Mouse (Mus musculus) liver, adult 2 months (tissue): ENCODE data around the gene Klrb1b. TPM values are rescaled to one million over a fixed set of nuclear protein-coding genes. Genes with fewer than 3 reads are reported as not detected.

Experiments used
- DNase-seq: peaks from one replicate; pipeline ENCODE4 v3.0.0-alpha.2; 2011; ENCODE audit warnings: low read depth, low spot score; ENCODE audit errors: extremely low read depth
- H3K27ac ChIP-seq: fragments of 200-500 bp; replicated peaks from 2 replicates; pipeline ENCODE4 v1.5.1; 2012; ENCODE audit warnings: low read depth, mild to moderate bottlenecking, control low read depth, inconsistent platforms, low read length; ENCODE audit not compliant: insufficient read depth
- H3K27me3 ChIP-seq: fragments of 200-500 bp; 2 replicates; pipeline ENCODE4 v1.6.1; 2012; ENCODE audit warnings: mild to moderate bottlenecking, moderate library complexity, low read length, inconsistent platforms; ENCODE audit not compliant: control insufficient read depth, insufficient read depth
- H3K36me3 ChIP-seq: fragments of 200-500 bp; 2 replicates; pipeline ENCODE4 v1.6.1; 2012; ENCODE audit warnings: low read length, inconsistent platforms; ENCODE audit not compliant: control insufficient read depth, insufficient read depth
- H3K4me1 ChIP-seq: fragments of 200-500 bp; 2 replicates; pipeline ENCODE4 v1.6.1; 2011; ENCODE audit warnings: low read length; ENCODE audit not compliant: control insufficient read depth, insufficient read depth
- H3K4me3 ChIP-seq: fragments of 200-500 bp; 2 replicates; pipeline ENCODE4 v1.5.1; 2011; ENCODE audit warnings: low read depth, mild to moderate bottlenecking, control low read depth, low read length, moderate library complexity; ENCODE audit not compliant: insufficient read depth
- H3K79me2 ChIP-seq: fragments of 200-500 bp; 2 replicates; pipeline ENCODE4 v1.6.1; 2012; ENCODE audit warnings: inconsistent platforms, mild to moderate bottlenecking, low read length, moderate library complexity; ENCODE audit not compliant: control insufficient read depth, insufficient read depth
- H3K9ac ChIP-seq: fragments of 200-500 bp; 2 replicates; pipeline ENCODE4 v1.6.1; 2012; ENCODE audit warnings: low read depth, mild to moderate bottlenecking, control low read depth, inconsistent platforms, low read length
- CTCF ChIP-seq: fragments of 200-500 bp; IDR thresholded peaks from 2 replicates; pipeline ENCODE4 v1.5.1; 2011; ENCODE audit warnings: low read depth, low read length, control low read depth
- POLR2A ChIP-seq: fragments of 200-500 bp; IDR thresholded peaks from 2 replicates; pipeline ENCODE4 v1.6.1; 2011; ENCODE audit warnings: low read length, control low read depth; ENCODE audit not compliant: insufficient read depth; ENCODE audit errors: extremely low read depth
- WGBS: fragments of 180-500 bp; shearing (Covaris S2); methylation state at CpG from one replicate; pipeline ENCODE4 v1.1.7; 2018; 5-methylcytosine and 5-hydroxymethylcytosine counted together
- polyA plus RNA-seq: library from polyadenylated mRNA; depleted of rRNA; stranded (reverse); fragments of >200 nt; gene quantifications from 2 replicates; pipeline ENCODE4 v1.2.3, GENCODE M21; 2012
- total RNA-seq: library from RNA; depleted of rRNA; stranded (reverse); fragments of >200 nt; gene quantifications from 2 replicates; pipeline ENCODE4 v1.2.3, GENCODE M21; 2014

Klrb1b gene
- total and polyA plus RNA-seq, 2 experiments, result 0.09 TPM; not detected in 1

GRCm38 (mm10) chr6:128839921-128840320, 13.8 kb upstream of the Klrb1b start:
- Histone ChIP-seq H3K9ac (no peak overlapping the region), H3K4me3 (no peak overlapping the region), H3K27me3 (no peaks in the 10 kb centered on the region), H3K4me1 (peaks cover 6% of the 10 kb centered on the region; the same call in 1 of the 2 replicates), H3K79me2 (no peaks in the 10 kb centered on the region), H3K36me3 (no peaks in the 10 kb centered on the region), H3K27ac (peak overlapping the region; percentile 69)
- TF ChIP-seq POLR2A (no peak), CTCF (no peak)
- peak; percentile 91 for DNase-seq
- 22% methylated on average over 7 of the region's 7 CpGs for WGBS

- Histone ChIP-seq H3K9ac (peak overlapping the region; percentile 51), H3K4me3 (peak overlapping the region; percentile 49), H3K27me3 (no peaks in the 10 kb centered on the region), H3K36me3 (no peaks in the 10 kb centered on the region), H3K27ac (peak overlapping the region; percentile 69), H3K79me2 (no peaks in the 10 kb centered on the region), H3K4me1 (peaks cover 6% of the 10 kb centered on the region; the same call in 1 of the 2 replicates)
- TF ChIP-seq POLR2A, result no peak
- TF ChIP-seq CTCF, result peak; percentile 85
- under 1% methylated on average over 17 of the region's 17 CpGs for WGBS
- peak; percentile 70 for DNase-seq
Measured at GRCm38 (mm10) chr6:128839266-128839771, 13.2 kb upstream of the Klrb1b start.

- H3K4me1 ChIP-seq, result peaks cover 6% of the 10 kb centered on the region; the same call in 1 of the 2 replicates
- H3K9ac ChIP-seq, result peak overlapping the region; percentile 87
- TF ChIP-seq CTCF, result no peak
- no peak for TF ChIP-seq POLR2A
- H3K4me3 ChIP-seq, result peak overlapping the region; percentile 86
- no peaks in the 10 kb centered on the region for H3K27me3 ChIP-seq
- no peaks in the 10 kb centered on the region for H3K36me3 ChIP-seq
- H3K79me2 ChIP-seq, result no peaks in the 10 kb centered on the region
- peak overlapping the region; percentile 77 for H3K27ac ChIP-seq
- DNase-seq, result peak; percentile 86
- WGBS, result under 1% methylated on average over 49 of the region's 49 CpGs
Measured at GRCm38 (mm10) chr6:128838342-128839265, 12.5 kb upstream of the Klrb1b start.

GRCm38 (mm10) chr6:128837454-128838341, 11.6 kb upstream of the Klrb1b start:
- H3K79me2 ChIP-seq, result no peaks in the 10 kb centered on the region
- no peak for TF ChIP-seq CTCF
- no peak for TF ChIP-seq POLR2A
- peak overlapping the region; percentile 35 for H3K9ac ChIP-seq
- 9% methylated on average over 14 of the region's 14 CpGs for WGBS
- H3K4me1 ChIP-seq, result peaks cover 6% of the 10 kb centered on the region; the same call in 1 of the 2 replicates
- no peak overlapping the region for H3K27ac ChIP-seq
- no peaks in the 10 kb centered on the region for H3K36me3 ChIP-seq
- DNase-seq, result no peak
- H3K27me3 ChIP-seq, result peaks cover 2% of the 10 kb centered on the region; the same call in 1 of the 2 replicates
- H3K4me3 ChIP-seq, result peak overlapping the region; percentile 36

GRCm38 (mm10) chr6:128836955-128837334, 10.8 kb upstream of the Klrb1b start:
- 86% methylated on average over 6 of the region's 6 CpGs for WGBS
- Histone ChIP-seq H3K9ac (no peak overlapping the region), H3K79me2 (no peaks in the 10 kb centered on the region), H3K27ac (no peak overlapping the region), H3K4me1 (0 out of 2 replicates have a peak, but pooled peaks cover 4% of the 10 kb centered on the region), H3K36me3 (no peaks in the 10 kb centered on the region), H3K4me3 (no peak overlapping the region), H3K27me3 (peaks cover 2% of the 10 kb centered on the region; the same call in 1 of the 2 replicates)
- no peak for DNase-seq
- TF ChIP-seq CTCF (no peak), POLR2A (no peak)
